Mouse (Mus musculus) small intestine, adult 2 months (tissue): Measurements from ENCODE around the gene Cwc27. TPM values are rescaled to one million over a fixed set of nuclear protein-coding genes. Genes with fewer than 3 reads are reported as not detected.

Experiments
- H3K27ac ChIP-seq: fragments of 200-500 bp; 2 replicates; pipeline ENCODE4 v1.5.1; 2012; ENCODE audit warnings: low read depth, low read length, control low read depth, inconsistent platforms; ENCODE audit not compliant: insufficient read depth
- H3K27me3 ChIP-seq: fragments of 200-500 bp; 2 replicates; pipeline ENCODE4 v1.6.1; 2012; ENCODE audit warnings: mild to moderate bottlenecking, moderate library complexity, low read length, inconsistent platforms; ENCODE audit not compliant: control insufficient read depth, insufficient read depth
- H3K36me3 ChIP-seq: fragments of 200-500 bp; 2 replicates; pipeline ENCODE4 v1.6.1; 2012; ENCODE audit warnings: mild to moderate bottlenecking, low read length, control low read depth, inconsistent platforms; ENCODE audit not compliant: control insufficient read depth, insufficient read depth
- H3K4me1 ChIP-seq: fragments of 200-500 bp; 2 replicates; pipeline ENCODE4 v1.6.1; 2012; ENCODE audit warnings: low read length, inconsistent platforms, mixed read lengths; ENCODE audit not compliant: control insufficient read depth, insufficient read depth, insufficient read length
- H3K4me3 ChIP-seq: fragments of 200-500 bp; 2 replicates; pipeline ENCODE4 v1.5.1; 2012; ENCODE audit warnings: low read depth, mild to moderate bottlenecking, control low read depth, inconsistent platforms, low read length, moderate library complexity
- CTCF ChIP-seq: fragments of 200-500 bp; IDR thresholded peaks from 2 replicates; pipeline ENCODE4 v1.5.1; 2012; ENCODE audit warnings: low read depth, mild to moderate bottlenecking, control low read depth, inconsistent platforms, low read length, moderate library complexity, mixed read lengths; ENCODE audit not compliant: insufficient replicate concordance, insufficient read length; ENCODE audit errors: extremely low read depth
- POLR2A ChIP-seq: fragments of 200-500 bp; IDR thresholded peaks from 2 replicates; pipeline ENCODE4 v1.6.1; 2012; ENCODE audit warnings: low read depth, mild to moderate bottlenecking, control low read depth, inconsistent platforms, low read length, moderate library complexity
- WGBS: fragments of 180-500 bp; shearing (Covaris S2); methylation state at CpG from one replicate; pipeline ENCODE4 v1.1.7; 2018; 5-methylcytosine and 5-hydroxymethylcytosine counted together
- polyA plus RNA-seq: library from polyadenylated mRNA; depleted of rRNA; stranded (reverse); fragments of >200 nt; gene quantifications from 2 replicates; pipeline ENCODE4 v1.2.3, GENCODE M21; 2012; rRNA removed

Gene Cwc27
- polyA plus RNA-seq, 1 experiment = 0.42 TPM

- TF ChIP-seq CTCF (no peak), POLR2A (no peak)
- H3K4me1 ChIP-seq = no peaks in the 10 kb centered on the region
- H3K27me3 ChIP-seq = no peaks in the 10 kb centered on the region
- no peak overlapping the region for H3K27ac ChIP-seq
- H3K4me3 ChIP-seq = no peak overlapping the region
- no peaks in the 10 kb centered on the region for H3K36me3 ChIP-seq
- 85% methylated on average over 4 of the region's 4 CpGs for WGBS
These were observed 220.7 kb downstream of the Cwc27 start for GRCm38 (mm10) chr13:104596199-104596598.

GRCm38 (mm10) chr13:104594820-104595351, 222.1 kb downstream of the Cwc27 start:
- WGBS = 74% methylated on average over 4 of the region's 4 CpGs
- Histone ChIP-seq H3K4me3 (no peak overlapping the region), H3K27me3 (no peaks in the 10 kb centered on the region), H3K4me1 (no peaks in the 10 kb centered on the region), H3K36me3 (no peaks in the 10 kb centered on the region), H3K27ac (no peak overlapping the region)
- TF ChIP-seq POLR2A = no peak

- Histone ChIP-seq H3K36me3 (no peaks in the 10 kb centered on the region), H3K27me3 (no peaks in the 10 kb centered on the region; the same call in 1 of the 2 replicates), H3K4me1 (no peaks in the 10 kb centered on the region), H3K4me3 (no peak overlapping the region), H3K27ac (no peak overlapping the region)
- WGBS = 59% methylated on average over 7 of the region's 7 CpGs
- no peak for TF ChIP-seq POLR2A
- TF ChIP-seq CTCF = no peak
These were observed 226.0 kb downstream of the Cwc27 start for GRCm38 (mm10) chr13:104590931-104591330.

GRCm38 (mm10) chr13:104590097-104590607, 226.8 kb downstream of the Cwc27 start:
- H3K27ac ChIP-seq = no peak overlapping the region
- no peaks in the 10 kb centered on the region for H3K36me3 ChIP-seq
- H3K27me3 ChIP-seq = no peaks in the 10 kb centered on the region; the same call in 1 of the 2 replicates
- H3K4me1 ChIP-seq = no peaks in the 10 kb centered on the region
- TF ChIP-seq CTCF (no peak), POLR2A (no peak)
- no peak overlapping the region for H3K4me3 ChIP-seq
- WGBS = 63% methylated on average over 11 of the region's 11 CpGs

- TF ChIP-seq CTCF (no peak), POLR2A (no peak)
- no peaks in the 10 kb centered on the region for H3K4me1 ChIP-seq
- H3K27me3 ChIP-seq = no peaks in the 10 kb centered on the region; the same call in 1 of the 2 replicates
- WGBS = 63% methylated on average over 5 of the region's 5 CpGs
- no peaks in the 10 kb centered on the region for H3K36me3 ChIP-seq
- H3K27ac ChIP-seq = no peak overlapping the region
- no peak overlapping the region for H3K4me3 ChIP-seq
These were observed 228.6 kb downstream of the Cwc27 start for GRCm38 (mm10) chr13:104588383-104588782.

Other genes starting within 250 kb of the Cwc27 start
- gene Srek1ip1, start 24.7 kb downstream of the Cwc27 start, polyA plus RNA-seq = 3.0 and 4.0 TPM in 2 replicates
- gene Shisal2b, start 46.8 kb upstream of the Cwc27 start, polyA plus RNA-seq = 0.11 and 0.28 TPM in 2 replicates
- gene Rgs7bp, start 237.8 kb upstream of the Cwc27 start, polyA plus RNA-seq = 0.39 and 0.47 TPM in 2 replicates